Mouse (Mus musculus): ENCODE measurements around the gene Pabpc4. TPM values are rescaled to one million over a fixed set of nuclear protein-coding genes. Genes with fewer than 3 reads are reported as not detected.
"Not testable (repeated sequence)": the region's sequence is repeated elsewhere in the genome, so short reads cannot be mapped to it uniquely, and the experiment has no call there.

Pabpc4 gene
- polyA plus RNA-seq, 1 experiment from 2014 or later = 28.4 TPM

GRCm38 (mm10) chr4:123314497-123314896 is 52.3 kb downstream of the Pabpc4 start:
- Histone ChIP-seq H3K36me3 (no peaks in the 10 kb centered on the region), H3K4me1 (no peaks in the 10 kb centered on the region), H3K4me2 (replicated peaks) (no peak overlapping the region), H3K27me3 (no peaks in the 10 kb centered on the region), H3K4me3 (no peak overlapping the region), H3K27ac (replicated peaks) (no peak overlapping the region), H3K9me3 (no peaks in the 10 kb centered on the region), H3K9ac (replicated peaks) (no peak overlapping the region)
- no peak for ATAC-seq (replicated peaks)
- WGBS = 92% methylated on average over 3 of the region's 3 CpGs

- Histone ChIP-seq H3K4me3 (peak overlapping the region; percentile 27), H3K27me3 (peaks cover 13% of the 10 kb centered on the region; the same call in 1 of the 2 replicates), H3K4me2 (replicated peaks) (peak overlapping the region; percentile 37)
- H3K36me3 ChIP-seq; H3K9ac ChIP-seq (replicated peaks); H3K27ac ChIP-seq (replicated peaks); H3K9me3 ChIP-seq; H3K4me1 ChIP-seq: not testable (repeated sequence)
- peak; percentile 51; the same call in 1 of the 2 replicates for ATAC-seq (replicated peaks)
- 13% methylated on average over 21 of the region's 38 CpGs for WGBS
These were observed 60.8 kb downstream of the Pabpc4 start for GRCm38 (mm10) chr4:123322910-123323309.

- no peak for ATAC-seq (replicated peaks)
These were observed 61.4 kb downstream of the Pabpc4 start, which contains the start of gene Oxct2a for GRCm38 (mm10) chr4:123323534-123323933. TSS of gene Oxct2a (minus strand) at chr4:123323634.

GRCm38 (mm10) chr4:123326087-123326486 is 63.9 kb downstream of the Pabpc4 start:
- WGBS = 77% methylated on average over 3 of the region's 3 CpGs
- Histone ChIP-seq H3K9me3 (no peaks in the 10 kb centered on the region), H3K4me3 (no peak overlapping the region), H3K27me3 (peaks cover 13% of the 10 kb centered on the region; the same call in 1 of the 2 replicates), H3K9ac (replicated peaks) (no peak overlapping the region), H3K4me1 (no peaks in the 10 kb centered on the region), H3K36me3 (no peaks in the 10 kb centered on the region), H3K4me2 (replicated peaks) (no peak overlapping the region), H3K27ac (replicated peaks) (no peak overlapping the region)
- ATAC-seq (replicated peaks) = no peak

More at GRCm38 (mm10) chr4:123323534-123323933, 61.4 kb downstream of the Pabpc4 start, which contains the start of gene Oxct2a:
- H3K36me3 ChIP-seq = no peaks in the 10 kb centered on the region
- no peak within 1 kb of the TSS for H3K27ac ChIP-seq (replicated peaks)
- H3K27me3 ChIP-seq = peaks cover 13% of the 10 kb centered on the region; the same call in 1 of the 2 replicates
- H3K4me1 ChIP-seq = no peaks in the 10 kb centered on the region
- H3K9me3 ChIP-seq = no peaks in the 10 kb centered on the region
- WGBS = 16% methylated on average over 13 of the region's 13 CpGs
- H3K4me3 ChIP-seq = peak within 1 kb of the TSS; percentile 27
- H3K4me2 ChIP-seq (replicated peaks) = peak within 1 kb of the TSS; percentile 37
- no peak within 1 kb of the TSS for H3K9ac ChIP-seq (replicated peaks)

GRCm38 (mm10) chr4:123327630-123328029 is 65.5 kb downstream of the Pabpc4 start:
- Histone ChIP-seq H3K9me3 (no peaks in the 10 kb centered on the region), H3K9ac (replicated peaks) (no peak overlapping the region), H3K4me1 (no peaks in the 10 kb centered on the region), H3K27me3 (peaks cover 7% of the 10 kb centered on the region; the same call in 1 of the 2 replicates), H3K36me3 (no peaks in the 10 kb centered on the region), H3K4me3 (no peak overlapping the region), H3K4me2 (replicated peaks) (no peak overlapping the region), H3K27ac (replicated peaks) (no peak overlapping the region)
- no peak for ATAC-seq (replicated peaks)
- 53% methylated on average over 3 of the region's 3 CpGs for whole genome bisulfite sequencing

- Histone ChIP-seq H3K4me1 (no peaks in the 10 kb centered on the region), H3K4me2 (replicated peaks) (no peak overlapping the region), H3K9ac (replicated peaks) (no peak overlapping the region), H3K9me3 (no peaks in the 10 kb centered on the region), H3K36me3 (no peaks in the 10 kb centered on the region), H3K27me3 (no peaks in the 10 kb centered on the region), H3K4me3 (no peak overlapping the region), H3K27ac (replicated peaks) (no peak overlapping the region)
- ATAC-seq (replicated peaks) = no peak
- WGBS = 73% methylated on average over 6 of the region's 6 CpGs
These were observed 66.8 kb downstream of the Pabpc4 start for GRCm38 (mm10) chr4:123328946-123329345.

GRCm38 (mm10) chr4:123331326-123331725 is 69.2 kb downstream of the Pabpc4 start:
- H3K27ac ChIP-seq (replicated peaks) = no peak overlapping the region
- H3K27me3 ChIP-seq = no peaks in the 10 kb centered on the region
- no peaks in the 10 kb centered on the region for H3K36me3 ChIP-seq
- WGBS = 60% methylated on average over 5 of the region's 5 CpGs
- H3K4me3 ChIP-seq = no peak overlapping the region
- no peak overlapping the region for H3K9ac ChIP-seq (replicated peaks)
- no peak overlapping the region for H3K4me2 ChIP-seq (replicated peaks)
- no peaks in the 10 kb centered on the region for H3K9me3 ChIP-seq
- no peaks in the 10 kb centered on the region for H3K4me1 ChIP-seq
- ATAC-seq (replicated peaks) = no peak

- H3K27me3 ChIP-seq; H3K9ac ChIP-seq (replicated peaks); ATAC-seq (replicated peaks); H3K27ac ChIP-seq (replicated peaks); H3K4me1 ChIP-seq; H3K4me2 ChIP-seq (replicated peaks); H3K4me3 ChIP-seq; H3K9me3 ChIP-seq; H3K36me3 ChIP-seq: not testable (repeated sequence)
- WGBS = 60% methylated on average over 1 of the region's 1 CpGs
These were observed 69.8 kb downstream of the Pabpc4 start for GRCm38 (mm10) chr4:123331961-123332360.

GRCm38 (mm10) chr4:123333151-123333550 is 71.0 kb downstream of the Pabpc4 start:
- WGBS = 94% methylated on average over 4 of the region's 4 CpGs
- H3K9ac ChIP-seq (replicated peaks) = no peak overlapping the region
- no peaks in the 10 kb centered on the region for H3K36me3 ChIP-seq
- ATAC-seq (replicated peaks) = no peak
- H3K9me3 ChIP-seq = no peaks in the 10 kb centered on the region
- H3K4me2 ChIP-seq (replicated peaks) = no peak overlapping the region
- H3K4me3 ChIP-seq = no peak overlapping the region
- no peaks in the 10 kb centered on the region for H3K4me1 ChIP-seq
- no peaks in the 10 kb centered on the region for H3K27me3 ChIP-seq
- no peak overlapping the region for H3K27ac ChIP-seq (replicated peaks)

GRCm38 (mm10) chr4:123334177-123334576 is 72.0 kb downstream of the Pabpc4 start:
- Histone ChIP-seq H3K4me2 (replicated peaks) (no peak overlapping the region), H3K27me3 (no peaks in the 10 kb centered on the region), H3K9me3 (no peaks in the 10 kb centered on the region), H3K4me1 (no peaks in the 10 kb centered on the region), H3K36me3 (no peaks in the 10 kb centered on the region), H3K27ac (replicated peaks) (no peak overlapping the region), H3K4me3 (no peak overlapping the region), H3K9ac (replicated peaks) (no peak overlapping the region)
- ATAC-seq (replicated peaks) = no peak
- WGBS = 80% methylated on average over 3 of the region's 3 CpGs

GRCm38 (mm10) chr4:123335244-123335643 is 73.1 kb downstream of the Pabpc4 start:
- WGBS = 84% methylated on average over 10 of the region's 10 CpGs
- not testable (repeated sequence) for H3K9me3 ChIP-seq; H3K4me1 ChIP-seq; H3K4me3 ChIP-seq; ATAC-seq (replicated peaks); H3K4me2 ChIP-seq (replicated peaks); H3K27ac ChIP-seq (replicated peaks); H3K27me3 ChIP-seq; H3K36me3 ChIP-seq; H3K9ac ChIP-seq (replicated peaks)

GRCm38 (mm10) chr4:123335796-123336585 is 73.8 kb downstream of the Pabpc4 start:
- ATAC-seq (replicated peaks) = no peak
- WGBS = 70% methylated on average over 14 of the region's 14 CpGs
- no peak overlapping the region for H3K4me2 ChIP-seq (replicated peaks)
- H3K36me3 ChIP-seq = no peaks in the 10 kb centered on the region
- no peak overlapping the region for H3K4me3 ChIP-seq
- no peak overlapping the region for H3K9ac ChIP-seq (replicated peaks)
- no peaks in the 10 kb centered on the region for H3K9me3 ChIP-seq
- peaks cover 6% of the 10 kb centered on the region for H3K27me3 ChIP-seq
- H3K4me1 ChIP-seq = no peaks in the 10 kb centered on the region
- no peak overlapping the region for H3K27ac ChIP-seq (replicated peaks)
